Mouse (Mus musculus): Measurements from ENCODE around the gene E2f6.

The E2f6 gene

GRCm38 (mm10) chr12:16810525-16811431 is at the start of gene E2f6:
Gene E2f6, plus strand, starts transcription at chr12:16810963.
- DNase-seq, result peak; percentile 88

DNA sequence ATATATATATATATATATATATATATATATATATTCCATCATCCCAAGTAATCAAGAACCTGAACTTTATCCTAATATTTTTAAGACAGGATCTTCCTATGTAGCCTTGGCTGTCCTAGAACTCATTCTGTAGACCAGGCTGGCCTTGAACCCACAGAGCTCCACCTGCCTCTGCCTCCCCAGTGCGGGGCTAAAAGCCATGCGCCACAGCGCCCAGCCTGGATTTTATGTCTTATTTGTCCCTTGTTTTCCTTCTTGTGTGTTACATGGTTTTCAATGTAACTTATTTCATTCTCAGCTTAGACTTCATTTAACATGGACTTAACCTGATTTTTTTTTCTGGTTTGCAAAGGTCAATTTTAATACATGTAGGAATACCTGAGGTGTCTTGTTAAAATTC is 49.3 kb upstream of the E2f6 start:
- DNase-seq, result no peak

- no peak for DNase-seq
Observed at GRCm38 (mm10) chr12:16763649-16764422, 46.9 kb upstream of the E2f6 start.

- DNase-seq, result no peak
Observed at GRCm38 (mm10) chr12:16764776-16765445, 45.9 kb upstream of the E2f6 start.

- DNase-seq, result no peak
Observed at GRCm38 (mm10) chr12:16768251-16768650, 42.5 kb upstream of the E2f6 start.

DNA sequence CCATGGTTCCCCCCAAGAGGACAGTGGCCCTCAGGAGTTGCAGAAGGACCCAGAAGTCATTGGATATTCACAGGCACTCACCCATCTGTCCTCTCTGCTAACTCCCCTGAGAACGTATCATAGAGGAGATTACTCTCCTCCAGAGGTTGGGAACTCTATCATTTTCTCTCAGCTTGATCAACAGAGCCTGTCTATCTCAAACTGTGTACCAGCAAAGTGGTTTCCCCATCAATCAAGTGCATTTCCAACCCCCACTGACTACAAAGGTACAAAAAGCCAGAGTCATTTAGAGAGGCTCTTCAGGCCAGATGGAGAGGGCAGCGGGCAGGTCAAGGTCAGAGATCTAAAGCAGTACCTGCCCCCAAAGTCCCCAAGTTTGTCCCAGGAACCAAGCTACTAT is 42.1 kb upstream of the E2f6 start:
- DNase-seq, result no peak

DNA sequence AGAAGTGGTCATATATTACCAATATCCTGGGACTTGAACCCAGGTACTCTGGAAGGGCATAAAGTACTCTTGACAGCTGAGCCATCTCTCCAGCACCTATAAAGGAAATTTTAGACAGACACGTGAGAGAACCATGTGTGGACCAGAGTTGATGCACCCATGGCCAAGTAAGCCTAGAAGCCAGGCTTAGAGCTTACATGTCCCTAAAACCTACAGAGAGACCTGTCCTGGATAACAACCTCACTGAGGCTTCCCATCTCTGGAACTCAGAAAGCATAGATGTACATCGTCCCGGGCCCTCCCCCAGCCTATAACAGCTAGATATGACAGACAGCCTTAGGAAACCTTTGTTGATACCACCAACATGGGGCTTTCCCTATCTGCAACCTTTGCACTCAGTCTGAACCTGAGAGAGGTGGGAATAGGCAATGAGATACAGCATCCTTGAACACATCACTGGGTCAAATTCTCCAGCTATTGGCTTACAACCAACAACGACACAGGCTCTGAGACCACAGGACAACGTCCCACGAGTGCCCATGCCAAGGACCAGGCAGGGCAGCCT is 41.1 kb upstream of the E2f6 start:
- DNase-seq, result no peak

DNA sequence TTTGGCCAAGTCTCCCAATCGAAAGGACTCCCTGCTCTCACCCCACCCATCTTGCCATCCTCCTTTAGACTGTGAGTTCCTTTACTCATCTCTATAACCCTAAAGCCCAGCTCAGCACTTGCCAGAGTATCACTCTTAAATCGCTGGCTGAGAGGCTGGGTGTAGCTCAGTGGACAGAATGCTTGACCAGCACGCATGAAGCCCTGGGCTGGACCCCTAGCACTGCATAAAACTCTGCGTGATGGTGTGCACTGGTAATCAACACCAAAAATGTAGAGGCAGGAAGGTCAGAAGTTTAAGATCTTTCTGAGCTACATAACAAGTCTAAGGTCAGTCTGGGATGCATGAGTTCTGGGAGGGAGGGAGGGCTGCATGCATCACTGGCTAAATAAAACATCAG is 36.2 kb upstream of the E2f6 start:
- no peak for DNase-seq

- DNase-seq, result no peak
Observed at GRCm38 (mm10) chr12:16775351-16775750, 35.4 kb upstream of the E2f6 start.

- DNase-seq, result no peak
Observed at GRCm38 (mm10) chr12:16778523-16778922, 32.2 kb upstream of the E2f6 start.

DNA sequence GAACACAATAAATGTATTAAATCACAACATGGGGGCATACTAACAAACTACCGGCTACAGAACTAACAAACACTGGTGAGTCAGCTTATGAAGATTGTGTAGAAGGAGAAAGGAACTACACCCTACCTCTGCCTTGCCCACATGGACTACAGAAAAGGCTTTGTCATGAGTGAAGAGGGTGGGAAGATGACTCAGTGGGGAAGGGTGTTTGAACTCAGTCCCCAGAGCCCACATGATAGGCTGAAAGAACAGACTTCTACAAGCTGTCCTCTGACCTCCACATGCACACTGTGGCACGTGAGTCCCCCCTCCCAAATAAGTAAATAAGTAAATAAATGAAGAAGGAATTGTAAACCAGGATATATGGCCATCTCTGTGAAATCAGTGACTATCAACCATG is 31.6 kb upstream of the E2f6 start:
- DNase-seq, result no peak

DNA sequence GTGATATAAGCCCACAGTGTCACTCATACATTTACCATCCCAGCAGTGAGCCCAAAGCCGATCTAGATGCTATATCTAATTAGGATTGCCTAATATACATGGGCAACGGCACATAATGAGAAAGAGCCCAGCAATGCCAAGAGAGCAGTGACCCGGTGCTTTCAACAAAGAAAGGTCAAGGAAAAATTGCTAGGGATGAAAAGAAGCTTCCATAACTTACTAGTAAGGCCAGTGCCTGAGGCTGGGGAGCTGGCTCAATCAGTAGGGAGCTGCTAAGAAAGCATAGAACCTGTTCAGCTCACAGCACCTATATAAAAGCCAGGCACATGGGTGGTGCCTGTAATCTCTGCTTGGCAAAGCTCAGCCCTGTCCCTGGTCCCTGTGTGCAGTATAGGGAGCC is 30.4 kb upstream of the E2f6 start:
- DNase-seq, result no peak

- DNase-seq, result no peak
Observed at GRCm38 (mm10) chr12:16781034-16781746, 29.6 kb upstream of the E2f6 start.

DNA sequence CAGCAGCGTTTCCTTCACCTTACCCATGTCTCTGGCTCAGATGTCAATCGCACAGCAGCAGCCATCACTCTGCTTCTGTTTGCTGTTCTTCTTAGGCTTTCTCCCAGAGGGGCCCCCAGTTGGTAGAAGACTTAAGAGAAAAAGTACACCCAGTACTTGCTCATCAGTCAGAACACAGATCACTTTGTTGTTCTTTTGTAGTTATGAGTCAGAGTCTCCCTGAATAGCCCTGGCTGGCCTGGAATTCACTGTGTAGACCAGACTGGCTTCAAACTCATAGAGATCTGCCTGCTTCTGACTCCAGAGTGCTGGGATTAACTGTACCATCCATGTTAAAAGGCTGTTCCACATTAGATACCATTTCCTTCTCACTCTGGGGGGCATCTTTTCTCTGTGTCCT is 22.2 kb upstream of the E2f6 start:
- no peak for DNase-seq

GRCm38 (mm10) chr12:16789199-16789598 is 21.6 kb upstream of the E2f6 start:
- DNase-seq, result no peak

- DNase-seq, result no peak
Observed at GRCm38 (mm10) chr12:16789756-16790155, 21.0 kb upstream of the E2f6 start.

- DNase-seq, result no peak
Observed at GRCm38 (mm10) chr12:16790456-16790855, 20.3 kb upstream of the E2f6 start.

DNA sequence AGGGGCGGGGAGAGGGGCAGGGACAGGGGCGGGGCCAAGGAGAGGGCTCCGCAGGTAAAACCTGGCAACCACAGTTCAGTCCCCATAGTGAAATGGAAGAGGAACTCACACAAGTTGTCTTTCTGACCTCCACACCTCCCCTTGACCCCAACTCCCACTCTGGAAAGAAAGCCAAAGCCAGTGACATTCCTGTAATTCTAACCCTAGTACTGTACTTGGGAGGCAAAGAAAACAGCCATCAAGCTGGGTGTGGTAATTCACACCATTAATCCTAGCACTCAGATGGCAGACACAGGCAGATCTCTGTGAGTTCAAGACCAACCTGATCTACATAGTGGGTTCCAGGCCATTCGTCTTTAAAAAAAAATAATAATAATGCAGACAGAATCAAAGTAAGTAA is 17.4 kb upstream of the E2f6 start:
- DNase-seq, result no peak

DNA sequence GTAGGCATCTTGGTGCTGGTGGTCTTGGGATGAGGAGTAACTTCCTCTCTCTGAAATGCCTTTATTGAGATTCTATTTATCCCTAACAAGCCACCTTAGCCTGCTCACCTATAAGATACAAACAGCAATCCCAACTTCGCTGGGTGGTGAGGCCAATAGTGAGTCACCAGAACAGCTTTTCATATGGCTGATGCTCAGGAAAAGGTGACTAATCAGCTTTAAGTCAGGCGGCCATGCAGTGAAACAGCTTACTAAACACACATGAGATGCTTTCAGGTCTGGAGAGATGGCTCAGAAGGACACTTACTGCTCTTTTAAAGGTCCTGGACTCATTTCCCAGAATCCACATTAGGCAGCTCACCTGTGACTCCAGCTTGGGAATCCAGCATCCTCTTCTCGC is 15.0 kb upstream of the E2f6 start:
- DNase-seq, result no peak

DNA sequence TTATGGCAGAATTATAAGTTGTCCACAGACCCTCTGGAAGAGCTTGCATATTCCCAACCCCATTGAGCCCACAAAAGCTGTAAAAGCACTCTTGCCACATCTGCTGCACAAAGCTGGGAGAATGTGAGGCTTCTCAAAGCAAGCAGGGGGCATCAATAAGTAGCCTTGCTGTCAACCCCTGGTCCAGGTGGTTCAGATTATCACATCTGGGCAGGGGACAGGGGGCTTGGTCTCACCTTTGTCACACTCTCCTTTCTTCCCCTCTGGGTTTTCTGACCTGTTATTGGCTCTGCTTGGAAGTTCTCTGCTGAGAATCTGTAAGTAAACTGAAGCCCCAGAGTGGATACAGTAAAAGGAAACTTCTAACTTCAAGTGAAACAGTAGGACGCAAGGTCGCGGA is 11.9 kb upstream of the E2f6 start:
- DNase-seq, result no peak

DNA sequence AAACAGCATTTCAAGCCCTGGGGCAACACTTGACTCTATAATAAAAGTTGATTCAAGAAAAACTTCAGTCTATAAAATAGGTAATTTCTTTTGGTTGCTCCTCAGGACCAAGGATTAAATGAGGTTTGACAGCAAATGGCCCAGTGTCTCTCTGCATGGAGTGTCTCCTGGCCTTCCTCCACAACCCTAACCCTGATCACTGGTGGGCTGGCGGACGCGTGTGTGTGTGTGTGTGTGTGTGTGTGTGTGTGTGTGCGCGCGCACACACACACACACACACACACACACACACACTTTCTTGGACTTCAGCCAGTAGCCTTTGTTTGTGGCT is 10.9 kb upstream of the E2f6 start:
- no peak for DNase-seq

DNA sequence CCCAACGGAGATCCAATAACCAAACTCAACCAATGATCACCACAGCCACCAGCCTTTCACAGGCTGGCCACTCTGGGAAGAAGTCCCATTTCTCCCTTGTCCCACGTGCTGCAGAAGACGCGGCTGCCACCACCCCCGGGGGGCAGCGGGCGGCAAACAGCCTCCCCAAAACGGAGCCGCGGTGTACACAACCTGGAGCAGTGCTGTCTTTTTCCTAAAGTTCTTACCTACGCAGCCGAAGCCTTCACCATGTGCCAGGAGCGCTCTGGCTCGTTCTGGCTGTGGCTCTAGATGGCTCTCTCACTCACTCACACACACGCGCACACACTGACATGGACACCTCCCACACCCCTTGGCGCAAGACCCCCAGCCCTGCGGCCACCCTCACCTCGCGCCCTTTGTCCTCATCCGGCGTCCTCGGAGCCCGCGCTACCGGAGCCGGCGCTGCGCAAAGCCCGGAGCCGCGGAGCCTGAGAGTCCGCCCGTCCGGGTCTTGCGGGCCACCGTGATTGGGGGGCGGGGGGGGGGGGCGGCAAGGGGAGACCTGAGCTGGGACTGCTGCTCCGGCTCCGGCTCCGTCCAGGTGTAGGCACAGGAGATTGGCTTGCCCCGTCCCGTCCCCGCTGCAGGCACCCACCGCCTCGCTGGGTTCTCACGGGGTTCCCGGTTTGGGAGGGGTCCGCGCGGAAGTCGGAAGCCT is 10.4 kb upstream of the E2f6 start, which contains the start of gene Greb1:
Gene Greb1, minus strand, starts transcription at position 628 of the 700 bp plus-strand sequence.
- no peak for DNase-seq
